Mouse (Mus musculus) frontal cortex, adult (tissue): ENCODE results near the gene Prkcd.

Experiments used
- ATAC-seq: cut with Nextera tagmentation; 2 replicates; pipeline ENCODE4 v1.9.2; 2017; ENCODE audit warnings: mild to moderate bottlenecking, moderate library complexity, mixed read lengths; ENCODE audit not compliant: low TSS enrichment

Prkcd gene

GRCm38 (mm10) chr14:30575791-30576190, 50.2 kb downstream of the Prkcd start:
- no peak for ATAC-seq

- peak; percentile 85 for ATAC-seq
Measured at GRCm38 (mm10) chr14:30573983-30574584, 51.9 kb downstream of the Prkcd start.

- ATAC-seq: no peak
Measured at GRCm38 (mm10) chr14:30573235-30573634, 52.8 kb downstream of the Prkcd start.

- ATAC-seq: no peak
Measured at GRCm38 (mm10) chr14:30572253-30572652, 53.8 kb downstream of the Prkcd start.

DNA sequence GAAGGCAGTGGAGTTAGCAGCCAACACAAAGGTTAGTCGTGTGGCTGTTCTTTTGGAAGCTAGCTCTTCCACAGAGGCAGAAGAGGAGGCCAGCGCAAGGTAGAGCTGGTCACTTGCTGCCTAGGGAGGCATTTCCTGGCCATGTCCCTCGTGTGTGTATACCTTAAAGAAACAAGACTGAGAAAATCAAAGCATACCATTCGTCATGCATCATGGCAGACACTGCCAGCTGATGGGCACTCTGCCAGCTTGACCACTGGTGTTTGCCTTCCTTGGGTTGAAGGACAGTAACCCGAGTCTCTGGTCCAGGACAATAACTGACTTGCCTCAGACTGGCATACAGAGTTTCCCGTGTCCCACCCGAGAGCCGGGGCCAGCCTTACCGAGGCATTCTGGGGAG, 55.7 kb downstream of the Prkcd start:
- ATAC-seq: no peak

DNA sequence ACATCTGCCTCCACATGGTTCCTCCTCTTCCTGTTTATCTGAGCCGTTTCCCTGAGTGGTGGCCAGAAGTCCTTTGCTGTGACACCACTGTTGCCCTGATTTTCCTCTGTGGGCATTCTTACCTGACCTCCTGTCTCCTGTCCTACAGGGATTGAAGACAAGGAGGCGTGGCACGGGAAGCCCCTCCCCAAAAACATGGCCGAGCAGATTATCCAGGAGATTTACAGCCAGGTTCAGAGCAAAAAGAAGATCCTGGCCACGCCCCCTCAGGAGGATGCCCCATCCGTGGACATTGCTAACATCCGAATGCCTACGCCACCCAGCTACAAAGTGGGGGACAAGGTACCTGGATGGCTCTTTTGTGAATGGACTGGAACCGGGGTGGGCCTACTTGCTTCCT, 58.0 kb downstream of the Prkcd start:
- no peak for ATAC-seq

- no peak for ATAC-seq
Measured at GRCm38 (mm10) chr14:30566317-30566716, 59.7 kb downstream of the Prkcd start.

GRCm38 (mm10) chr14:30564451-30564850, 61.6 kb downstream of the Prkcd start:
- ATAC-seq: peak; percentile 72

GRCm38 (mm10) chr14:30562343-30562742, 63.7 kb downstream of the Prkcd start:
- ATAC-seq: no peak

- no peak for ATAC-seq
Measured at GRCm38 (mm10) chr14:30561470-30562187, 64.4 kb downstream of the Prkcd start.

DNA sequence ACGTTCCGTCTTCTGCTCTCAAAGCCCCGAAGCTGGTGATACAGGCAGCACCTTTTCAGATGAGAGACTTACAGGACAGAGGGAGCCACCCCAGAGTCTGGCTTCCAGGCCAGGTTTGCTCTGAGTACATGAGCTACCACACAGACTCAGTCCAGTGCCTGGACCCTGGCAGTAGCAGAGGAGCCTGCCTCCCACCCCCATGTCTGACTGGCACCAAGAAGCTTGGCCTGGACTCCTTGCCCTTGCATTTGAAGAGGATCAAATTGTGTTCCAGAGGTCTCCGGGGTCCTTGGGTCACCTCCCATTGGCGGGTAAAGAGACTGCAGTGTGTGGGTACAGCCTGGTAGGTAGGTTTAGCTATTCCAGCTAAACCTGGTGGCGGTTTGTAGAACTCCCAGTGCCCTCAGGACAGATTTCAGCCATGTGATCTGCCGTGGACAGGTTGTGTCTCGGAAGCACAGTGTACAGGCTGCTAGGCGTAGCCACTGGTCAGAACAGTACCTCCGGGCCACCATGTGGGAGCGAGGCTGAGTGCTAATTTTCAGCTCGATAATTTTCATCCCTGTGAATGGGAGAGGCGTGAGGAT, 65.1 kb downstream of the Prkcd start:
- ATAC-seq: no peak

GRCm38 (mm10) chr14:30559321-30559850, 66.6 kb downstream of the Prkcd start:
- no peak for ATAC-seq

DNA sequence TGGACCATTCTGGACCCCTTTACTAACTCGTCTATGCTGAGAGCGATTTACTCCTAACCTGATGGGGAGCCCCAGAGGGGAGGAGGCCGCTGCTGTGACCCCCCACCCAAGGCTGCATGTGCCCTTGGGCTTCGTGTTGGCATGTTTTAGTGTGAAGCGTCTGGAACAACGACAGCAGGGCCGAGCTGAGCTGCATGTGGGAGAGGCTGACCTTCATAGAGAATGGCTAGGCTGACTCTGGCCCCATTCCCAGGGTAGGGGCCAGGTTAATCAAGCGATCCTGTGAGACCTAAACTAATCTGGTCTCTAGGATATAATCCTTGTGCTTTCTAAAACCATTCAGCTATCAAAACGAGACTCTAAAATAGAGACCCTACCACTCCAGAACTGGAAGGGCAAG, 68.3 kb downstream of the Prkcd start:
- ATAC-seq: no peak

DNA sequence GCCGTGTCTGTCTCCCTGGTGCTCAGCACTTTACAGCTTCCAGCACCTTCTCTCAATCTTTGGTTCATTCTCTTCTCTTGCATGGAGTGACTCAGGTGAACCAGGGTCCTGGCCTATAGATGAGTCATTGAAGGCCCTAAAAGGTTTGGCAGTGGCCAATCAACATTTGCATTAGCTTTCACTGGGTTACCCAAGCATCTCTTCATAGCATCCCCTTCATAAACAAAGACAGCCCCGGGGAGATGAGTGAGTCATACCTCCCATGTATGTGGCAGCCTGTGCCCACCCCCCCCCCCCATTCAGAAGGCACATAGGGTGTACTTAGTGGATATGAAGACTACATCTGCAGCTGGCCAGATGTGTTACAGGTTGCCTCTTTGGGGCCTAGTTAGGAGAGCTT, 69.4 kb downstream of the Prkcd start:
- no peak for ATAC-seq

DNA sequence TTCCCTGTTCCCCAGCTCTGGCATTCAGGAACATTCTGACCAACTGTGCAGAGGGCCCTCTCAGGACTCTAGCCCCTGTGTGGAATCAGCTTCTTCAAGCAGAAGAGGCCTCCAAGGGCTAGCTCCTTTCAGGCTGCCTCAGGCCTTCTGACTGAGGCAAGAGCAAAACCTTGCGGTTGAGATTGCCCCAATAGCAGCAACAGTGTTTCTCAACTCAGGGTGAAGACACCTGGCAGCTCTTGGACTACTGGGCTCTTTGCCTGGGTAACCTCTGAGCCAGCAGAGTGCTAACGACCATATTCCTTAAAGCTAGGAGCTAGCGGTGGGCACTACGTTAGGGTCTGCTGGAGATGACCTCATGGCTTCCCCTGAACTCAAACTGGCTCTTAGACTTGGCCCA, 72.8 kb downstream of the Prkcd start:
- ATAC-seq: no peak

DNA sequence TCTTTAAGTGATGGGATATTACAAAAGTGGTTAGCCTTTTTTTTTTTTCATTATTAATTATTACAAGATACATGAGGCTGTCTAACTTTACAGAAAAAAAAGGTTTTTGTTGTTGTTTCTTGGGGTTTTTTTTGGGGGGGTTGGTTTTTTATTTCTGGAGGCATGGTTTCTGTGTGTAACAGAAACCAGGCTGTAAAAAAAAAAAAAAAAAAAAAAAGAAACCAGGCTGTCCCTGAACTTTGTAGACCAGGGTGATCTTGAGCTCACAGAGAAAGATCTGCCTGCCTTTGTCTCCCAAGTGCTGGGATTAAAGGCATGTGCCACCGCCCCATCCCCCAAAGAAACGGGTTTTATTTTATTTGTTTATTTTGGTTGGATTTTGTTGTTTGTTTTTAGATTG, 74.0 kb downstream of the Prkcd start:
- ATAC-seq: no peak

- no peak for ATAC-seq
Measured at GRCm38 (mm10) chr14:30551509-30551908, 74.5 kb downstream of the Prkcd start.

GRCm38 (mm10) chr14:30550232-30551070, 75.6 kb downstream of the Prkcd start:
- no peak for ATAC-seq

DNA sequence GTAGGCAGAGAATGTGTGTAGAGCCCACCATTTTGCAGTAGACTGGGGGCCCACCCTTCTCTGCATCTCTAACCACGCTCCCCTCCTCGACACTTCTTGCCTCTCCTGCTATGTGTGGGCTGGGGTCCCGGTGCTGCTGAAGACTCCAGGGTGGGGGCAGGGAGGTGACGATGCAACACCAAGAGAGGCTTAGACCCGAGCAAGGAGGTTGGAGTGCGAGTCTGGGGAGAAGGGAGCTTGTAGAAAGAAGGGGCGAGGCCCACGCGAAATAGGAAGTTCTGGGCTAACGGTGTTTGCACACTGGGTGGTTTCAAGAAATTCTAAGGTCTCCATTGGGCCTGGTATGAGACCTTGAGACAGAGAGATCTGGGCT, 76.2 kb downstream of the Prkcd start:
- no peak for ATAC-seq

DNA sequence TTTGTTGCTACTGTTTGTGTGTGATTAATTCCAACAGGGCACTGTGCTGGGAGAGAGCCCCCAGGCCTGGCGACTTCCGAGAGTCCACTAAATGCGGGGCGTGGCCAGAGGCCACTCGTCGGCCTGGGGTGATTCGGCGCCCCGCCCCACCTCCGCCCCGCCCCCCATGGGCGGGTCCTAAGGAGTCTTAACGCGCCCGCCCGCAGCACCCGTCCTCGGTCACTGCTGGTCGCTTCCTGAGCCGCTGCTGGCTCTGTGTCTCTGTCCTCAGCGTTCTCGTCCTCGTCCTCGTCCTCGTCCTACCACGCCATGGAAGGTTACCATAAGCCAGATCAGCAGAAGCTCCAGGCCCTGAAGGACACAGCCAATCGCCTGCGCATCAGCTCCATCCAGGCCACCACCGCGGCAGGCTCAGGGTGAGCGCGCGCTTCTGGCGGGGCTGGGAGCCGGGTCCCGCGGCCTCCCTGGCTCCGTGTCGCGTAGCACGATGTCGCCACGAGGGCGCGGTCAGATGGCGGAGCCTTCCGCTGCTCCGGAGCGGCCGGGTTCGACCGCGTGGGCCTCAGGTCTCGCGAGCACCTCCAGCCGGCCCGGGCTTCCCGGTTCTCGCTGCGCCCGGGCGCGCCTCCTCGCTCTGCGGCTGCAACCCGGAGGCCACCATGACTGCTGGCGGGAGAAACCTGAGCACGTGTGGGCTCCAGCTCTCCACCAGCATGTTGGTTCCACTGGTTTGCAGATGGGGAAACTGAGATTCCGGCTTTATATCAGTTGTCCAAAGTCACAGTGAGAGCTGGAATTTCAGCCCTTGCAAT, 76.8 kb downstream of the Prkcd start:
- peak; percentile 82 for ATAC-seq

DNA sequence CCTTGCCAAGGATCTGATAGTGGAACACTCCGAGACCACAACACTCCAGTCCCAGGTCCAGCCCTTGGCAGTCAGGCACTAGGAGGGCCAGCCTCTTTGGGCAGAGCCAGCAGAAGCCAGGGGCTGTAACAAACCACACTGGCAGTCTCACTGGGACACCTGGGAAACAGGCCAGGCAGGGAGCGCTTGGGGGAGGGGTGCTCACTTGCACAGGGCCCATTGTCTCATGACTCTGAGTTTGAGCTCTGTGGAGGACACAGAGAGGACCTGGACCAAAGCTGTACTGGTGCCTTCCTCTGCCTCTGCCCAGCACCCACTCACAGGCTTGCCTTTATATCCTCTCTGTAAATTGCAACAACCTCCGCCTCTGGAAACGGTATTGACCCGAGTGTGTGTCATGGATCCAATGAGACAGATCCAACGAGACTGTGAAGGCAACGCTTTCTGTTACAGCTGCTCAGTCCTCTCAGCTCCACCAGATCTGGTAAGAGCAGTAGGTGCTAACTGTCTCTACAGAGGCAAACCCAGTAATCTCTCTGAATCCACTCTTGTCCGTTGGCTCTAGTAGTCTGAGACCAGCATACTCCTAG, 77.8 kb downstream of the Prkcd start, which contains the start of gene Tkt:
Gene Tkt, plus strand, starts transcription at position 229 of the 590 bp plus-strand sequence.
- peak; percentile 38 for ATAC-seq
